ENCODE assay signal across 8 mouse cellular contexts in the genomic region with DNA sequence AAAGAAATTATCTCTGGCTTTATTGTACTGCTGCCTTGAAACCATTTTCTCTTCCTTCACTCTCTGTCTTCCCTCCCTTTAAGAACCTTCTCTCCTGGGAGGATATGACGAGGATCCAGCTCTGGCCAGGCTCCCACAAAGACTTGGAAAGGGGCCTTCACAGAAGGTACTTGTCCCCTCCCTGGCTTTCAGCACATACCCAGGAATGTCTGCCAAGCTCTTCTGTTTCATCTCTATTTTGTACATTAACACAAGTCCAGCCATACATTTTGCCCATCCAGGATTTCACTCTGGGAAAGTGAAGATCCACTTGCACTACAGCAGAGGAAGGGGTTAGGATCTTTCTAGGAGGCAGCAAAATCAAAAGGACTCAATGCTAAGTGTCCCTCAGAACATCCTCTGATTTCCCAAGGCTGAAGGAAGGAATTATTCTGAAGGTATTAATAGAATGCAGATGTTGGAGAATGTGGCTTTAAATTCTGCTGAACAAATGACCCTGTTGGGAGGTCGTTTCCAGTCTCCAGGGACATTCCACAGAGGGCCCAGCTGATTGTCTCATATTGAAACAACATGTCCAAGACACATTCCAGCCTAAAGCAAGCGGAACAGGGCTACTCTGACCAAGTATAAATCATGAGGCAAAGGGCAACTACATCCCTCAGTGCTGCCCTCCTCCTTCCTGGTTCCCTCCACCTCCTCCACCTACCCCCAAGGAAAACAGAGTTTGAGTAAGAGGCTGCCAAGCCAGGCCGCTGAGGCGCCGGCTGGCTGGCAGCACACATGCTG.
DNase-seq lines count a peak whose midpoint lies in the region; ATAC-seq and TF ChIP-seq lines count a peak whose summit lies in the region.

No protein-coding gene starts in this region.

- no peaks in the 10 kb centered on the region for H3K27me3 ChIP-seq in Patski
- H3K27me3 ChIP-seq in kidney, postnatal 0 days (ENCODE audit: insufficient read depth, low read length): no peaks in the 10 kb centered on the region
- no peaks in the 10 kb centered on the region for H3K27me3 ChIP-seq in hindbrain, embryonic 12.5 days

- H3K36me3 ChIP-seq in kidney, postnatal 0 days (ENCODE audit: insufficient read depth, low read length): no peaks in the 10 kb centered on the region
- H3K36me3 ChIP-seq in hindbrain, embryonic 12.5 days: no peaks in the 10 kb centered on the region

- peaks cover 12% of the 10 kb centered on the region for H3K4me1 ChIP-seq in kidney, postnatal 0 days (replicated peaks; ENCODE audit: insufficient read depth, low read length)
- H3K4me1 ChIP-seq in hindbrain, embryonic 12.5 days: no peaks in the 10 kb centered on the region

- H3K27ac ChIP-seq in kidney, postnatal 0 days: peak overlapping the region; percentile 83
- no peak overlapping the region for H3K27ac ChIP-seq in hindbrain, embryonic 12.5 days

- H3K9ac ChIP-seq in kidney, postnatal 0 days (ENCODE audit: low read depth, low read length): no peak overlapping the region
- no peak overlapping the region for H3K9ac ChIP-seq in hindbrain, embryonic 12.5 days

- CTCF ChIA-PET in Patski (lab: Charles Lee): interaction anchor here (1.0 to 1.2 kb wide), 2 partner anchors 11 to 100 kb away, joined by 3 to 4 read pairs; no protein-coding TSS in a partner anchor

- no peak for TF ChIP-seq CTCF in Patski (IDR thresholded peaks at IDR 0.05)
- TF ChIP-seq CTCF in kidney, postnatal 0 days (IDR thresholded peaks at IDR 0.05; ENCODE audit: low read depth): peak; percentile 41

- peak; percentile 100 for ATAC-seq in Patski
- peak; percentile 95 for ATAC-seq in kidney, postnatal 0 days (replicated peaks; ENCODE audit: low FRiP score, low read depth)
- ATAC-seq in hindbrain, embryonic 12.5 days (ENCODE audit: low FRiP score): no peak

- no peaks in the 10 kb centered on the region for H3K9me3 ChIP-seq in kidney, postnatal 0 days (replicated peaks; ENCODE audit: low read length)
- H3K9me3 ChIP-seq in hindbrain, embryonic 12.5 days (replicated peaks): no peaks in the 10 kb centered on the region

- WGBS in kidney, postnatal 0 days: 15% methylated on average over 6 of the region's 6 CpGs
- 56% methylated on average over 6 of the region's 6 CpGs for WGBS in hindbrain, embryonic 12.5 days

- in situ Hi-C loops in Patski (cut with MboI; ENCODE audit: low pct_unique_long_range_greater_than_20kb): no loop called here

- DNase-seq in Patski (ENCODE audit: low read depth, low spot score): peak; percentile 88
- peak; percentile 50 for DNase-seq in adrenal gland, postnatal 14 days
- peak; percentile 61 to 78 for DNase-seq in heart, adult 18-20 months
- peak; percentile 96 for DNase-seq in kidney, postnatal 0 days (ENCODE audit: low spot score)
- peak; percentile 21 for DNase-seq in ovary, postnatal 36 days (ENCODE audit: low spot score)
- no peak for DNase-seq in layer of hippocampus, postnatal 25 days (ENCODE audit: extremely low spot score in 1 of 2, low spot score in 1 of 2)
- DNase-seq in left cerebral cortex, adult 11 months (ENCODE audit: low spot score): no peak

- H3K4me2 ChIP-seq in kidney, postnatal 0 days (ENCODE audit: low read length): no peak overlapping the region
- H3K4me2 ChIP-seq in hindbrain, embryonic 12.5 days (replicated peaks): no peak overlapping the region

- no peak overlapping the region for H3K4me3 ChIP-seq in kidney, postnatal 0 days (replicated peaks; ENCODE audit: low read depth, low read length)
- H3K4me3 ChIP-seq in hindbrain, embryonic 12.5 days: no peak overlapping the region

- POLR2A ChIA-PET in Patski (lab: Charles Lee): interaction anchor here (1.2 to 1.9 kb wide), 3 partner anchors 54 to 123 kb away, joined by 3 to 7 read pairs (median 3); no protein-coding TSS in a partner anchor

Comparison
In these comparisons a context has a peak if more than half of its experiments do, and no peak if none do; other contexts are left out.
1. DNase-seq: peak in Patski (single experiment), adrenal gland, postnatal 14 days (single experiment), heart, adult 18-20 months (2 of 2), kidney, postnatal 0 days (single experiment) and ovary, postnatal 36 days (single experiment); none in layer of hippocampus, postnatal 25 days (0 of 2) and left cerebral cortex, adult 11 months (single experiment).